Mouse (Mus musculus) right cerebral cortex, postnatal 14 days (tissue): ENCODE results near the gene Fntb.

Experiments used
- DNase-seq: peaks from one replicate; pipeline ENCODE4 v3.0.0; 2022

Fntb gene

DNA sequence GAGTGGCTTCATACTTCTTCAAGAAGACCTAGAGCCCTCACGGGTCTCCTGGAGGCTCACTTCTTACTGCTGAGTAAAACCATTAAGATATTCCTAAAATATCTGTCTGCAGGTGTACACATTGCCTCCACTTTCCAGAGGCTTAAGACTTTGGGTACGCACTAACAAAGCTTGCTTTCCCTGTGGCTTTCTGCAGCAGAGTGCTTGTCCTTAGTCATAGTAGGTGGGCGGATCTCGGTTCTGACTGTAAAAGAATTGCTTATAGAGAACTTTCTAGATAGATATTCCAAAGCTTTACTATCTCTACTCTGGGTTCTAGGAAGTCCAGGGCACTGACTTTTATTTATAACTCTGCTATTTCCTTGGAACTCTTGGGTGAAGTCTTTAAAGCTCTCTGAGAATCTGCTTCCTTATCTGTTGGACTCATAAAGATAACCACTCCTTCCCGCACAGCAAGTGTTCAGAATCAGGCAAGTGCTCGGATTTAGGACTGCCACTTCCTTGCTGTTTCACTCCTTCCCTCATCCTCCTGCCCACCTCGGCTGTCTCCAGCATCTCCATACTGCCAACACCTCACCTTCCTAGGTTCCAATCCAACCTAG, 31.6 kb downstream of the Fntb start:
- no peak for DNase-seq

DNA sequence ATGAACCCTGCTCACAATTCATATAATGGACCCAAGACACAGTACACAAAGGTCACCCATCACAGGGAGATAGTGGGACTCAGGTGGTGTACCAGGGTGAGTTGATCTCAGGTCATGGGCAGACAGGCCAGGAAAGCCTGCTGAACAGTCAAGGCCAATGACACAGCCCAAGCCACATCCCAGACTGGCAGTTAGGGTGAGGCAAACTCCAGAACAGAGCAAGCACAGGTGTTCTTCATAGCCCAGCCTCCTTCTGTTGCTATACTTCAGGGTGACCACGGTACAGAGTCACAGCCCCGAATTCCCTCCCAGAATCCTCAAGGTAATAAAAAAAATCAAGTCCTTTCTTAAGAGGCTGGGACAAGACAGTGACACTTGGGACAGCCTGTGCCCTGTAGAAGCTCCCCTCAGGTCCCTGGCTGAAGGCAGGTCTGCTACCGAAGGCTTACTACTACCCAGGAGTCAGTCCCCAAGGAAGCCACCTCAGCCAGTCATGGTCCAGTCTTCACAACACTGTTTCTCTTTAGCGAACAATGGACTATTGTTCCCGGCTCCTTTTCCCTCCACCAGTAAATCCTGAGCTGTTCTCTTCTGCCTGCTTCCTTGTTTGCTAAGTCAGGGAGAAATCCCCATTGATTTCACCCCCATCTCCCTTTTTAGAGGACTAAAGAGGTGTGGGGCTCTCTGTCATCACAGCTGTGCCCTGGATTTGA, 32.8 kb downstream of the Fntb start:
- DNase-seq: no peak

DNA sequence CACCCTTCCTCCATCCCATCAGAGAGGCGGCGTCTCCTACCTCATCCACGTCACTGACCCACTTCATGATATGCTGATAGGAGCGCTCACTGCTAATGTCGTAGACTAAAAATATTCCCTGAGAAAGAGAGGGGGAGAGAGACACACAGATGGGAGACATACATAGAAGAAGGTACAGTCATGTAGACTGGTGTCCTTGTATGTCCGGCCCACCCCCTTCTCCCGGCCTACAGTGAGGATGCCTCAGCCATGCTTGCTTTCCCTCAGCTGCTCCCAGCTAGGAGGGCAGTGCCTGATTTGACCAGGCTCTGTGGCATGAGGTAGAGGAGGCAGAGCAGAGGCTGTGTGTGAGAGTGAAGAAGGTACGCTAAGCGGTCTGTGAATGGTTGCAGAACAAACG, 37.6 kb downstream of the Fntb start:
- no peak for DNase-seq

DNA sequence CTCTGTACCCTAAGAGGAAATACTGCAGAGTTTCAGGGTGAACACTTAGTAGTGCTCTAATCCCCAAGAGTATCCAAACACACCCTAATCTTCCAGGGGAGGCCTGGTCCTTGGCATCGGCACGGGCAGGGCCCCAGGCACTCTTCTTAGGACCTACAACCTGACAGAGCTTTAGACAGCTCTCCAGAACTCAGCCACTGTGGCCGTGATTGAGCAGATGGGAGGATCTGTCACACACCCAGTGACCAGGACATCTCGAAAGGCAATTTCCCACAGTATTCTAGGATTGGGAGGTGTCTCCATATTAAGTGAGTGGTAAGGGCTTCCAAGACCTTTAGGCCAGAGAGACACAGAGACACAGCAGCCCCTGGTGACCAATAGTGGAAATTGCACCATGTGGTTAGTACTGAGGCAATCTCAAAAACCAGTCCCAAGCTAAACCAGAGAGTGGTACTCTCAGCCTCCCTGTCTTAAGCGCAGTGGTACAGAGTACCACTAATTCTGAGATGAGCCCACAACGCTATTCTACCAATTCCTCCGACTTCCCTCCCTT, 38.4 kb downstream of the Fntb start:
- no peak for DNase-seq

DNA sequence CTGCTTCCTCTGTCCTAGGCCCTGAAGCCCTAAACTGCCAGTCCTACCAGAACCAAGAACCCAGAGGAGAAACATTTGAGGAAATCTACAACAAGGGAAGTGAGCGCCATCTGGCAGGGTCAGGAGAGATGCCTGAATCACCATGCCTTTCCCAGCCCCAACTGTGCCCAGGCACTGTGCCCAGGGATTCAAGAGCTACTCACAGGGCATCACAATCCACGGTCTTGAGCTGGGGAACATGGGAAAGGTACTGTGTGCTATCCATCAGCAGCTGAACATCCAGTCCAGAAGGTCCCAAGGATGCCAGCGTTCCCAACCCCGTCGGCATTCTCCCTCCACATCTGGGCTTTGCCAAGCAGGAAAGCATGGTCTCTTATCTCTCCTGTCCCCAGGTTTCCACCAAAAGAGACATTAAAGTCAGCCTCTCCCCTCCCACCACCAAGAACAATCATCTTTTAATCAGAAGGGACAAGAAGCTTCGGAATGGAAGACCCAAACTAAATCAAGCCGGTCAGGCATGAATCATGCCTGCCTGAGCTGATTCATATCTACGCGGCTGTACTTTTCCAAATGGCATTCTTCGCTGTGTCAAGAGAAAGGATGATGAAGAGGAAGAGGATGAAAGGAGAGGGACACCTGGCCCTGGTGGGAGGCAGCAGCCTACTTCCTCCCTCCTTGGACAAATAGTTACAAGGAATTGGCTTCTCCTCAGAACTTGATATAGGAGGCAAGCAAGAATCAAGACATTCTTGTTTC, 39.8 kb downstream of the Fntb start:
- no peak for DNase-seq

DNA sequence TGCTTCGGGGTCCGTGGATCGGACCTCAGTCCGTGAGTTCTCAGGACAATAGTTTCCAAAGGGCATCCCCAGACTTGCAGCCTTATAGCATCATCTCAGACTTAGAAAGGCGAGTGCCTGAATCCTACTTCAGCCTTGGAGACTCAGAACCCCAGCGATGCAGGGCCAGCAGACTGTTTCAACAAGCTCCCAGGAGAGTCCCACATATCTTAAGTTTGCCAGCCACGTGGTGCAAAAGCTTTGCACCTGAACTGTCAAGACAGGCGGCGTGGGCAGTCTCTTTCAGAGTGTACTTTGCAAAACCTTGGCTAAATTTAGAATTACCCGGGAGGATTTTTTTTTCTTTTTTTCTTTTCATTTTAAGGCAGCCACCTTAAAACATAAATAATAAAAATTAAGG, 42.4 kb downstream of the Fntb start:
- no peak for DNase-seq

DNA sequence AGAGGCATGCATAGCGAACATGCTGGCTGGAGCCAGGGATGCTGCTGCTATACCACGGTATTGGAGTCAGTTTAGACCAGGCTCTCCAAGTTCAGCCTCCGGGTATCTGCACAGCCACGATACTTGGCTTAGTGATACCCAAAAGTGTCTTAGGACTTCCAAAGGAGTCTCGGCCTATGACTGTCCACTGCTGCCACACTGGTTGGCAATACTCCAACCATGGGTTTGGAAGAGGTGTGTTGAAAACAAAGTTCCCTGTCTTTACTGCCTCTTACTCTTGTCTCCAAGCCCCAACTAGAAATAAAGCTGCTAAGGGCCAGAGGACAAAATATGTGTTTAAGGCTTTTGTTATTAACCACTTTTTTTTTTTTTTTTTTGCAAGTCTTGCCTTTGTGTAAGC, 45.1 kb downstream of the Fntb start:
- DNase-seq: no peak

DNA sequence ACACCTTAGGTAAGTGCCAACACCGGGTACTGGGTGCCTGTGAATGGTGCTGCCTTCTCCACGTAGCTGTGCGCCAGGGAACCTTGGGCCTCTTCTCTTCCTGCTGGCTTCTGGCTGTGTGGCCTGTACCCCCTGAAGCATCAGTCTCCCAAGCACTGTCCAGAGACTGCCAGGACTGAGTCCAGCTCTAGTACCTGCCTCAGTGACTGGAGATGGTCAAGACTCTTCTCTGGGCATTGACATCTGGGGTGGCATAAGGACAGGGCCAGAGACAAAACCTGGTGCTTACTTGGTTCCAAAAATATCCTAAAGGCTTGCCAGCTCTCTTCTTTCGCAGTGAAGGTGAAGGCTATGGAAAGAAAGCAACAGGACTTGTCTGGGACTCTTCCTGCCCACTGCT, 45.6 kb downstream of the Fntb start:
- no peak for DNase-seq

DNA sequence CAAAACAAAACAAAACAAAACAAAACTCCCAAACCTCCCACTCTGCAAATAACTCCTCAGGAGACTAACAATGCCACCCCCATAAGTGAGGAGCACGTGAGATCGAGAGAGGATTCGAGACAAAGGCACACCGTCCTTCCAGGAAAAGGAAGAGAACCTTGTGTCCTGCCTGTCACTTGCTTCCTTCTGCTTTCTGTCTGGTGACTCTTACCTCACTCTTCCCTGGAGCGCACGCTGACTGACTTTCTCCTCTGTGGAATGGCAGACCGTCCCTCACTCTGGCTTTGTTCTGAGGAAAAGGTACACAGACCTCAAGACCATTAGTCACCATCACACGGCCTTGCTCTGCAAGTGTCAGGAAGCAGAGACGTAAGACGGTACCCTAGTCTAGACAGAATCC, 48.2 kb downstream of the Fntb start:
- DNase-seq: no peak

DNA sequence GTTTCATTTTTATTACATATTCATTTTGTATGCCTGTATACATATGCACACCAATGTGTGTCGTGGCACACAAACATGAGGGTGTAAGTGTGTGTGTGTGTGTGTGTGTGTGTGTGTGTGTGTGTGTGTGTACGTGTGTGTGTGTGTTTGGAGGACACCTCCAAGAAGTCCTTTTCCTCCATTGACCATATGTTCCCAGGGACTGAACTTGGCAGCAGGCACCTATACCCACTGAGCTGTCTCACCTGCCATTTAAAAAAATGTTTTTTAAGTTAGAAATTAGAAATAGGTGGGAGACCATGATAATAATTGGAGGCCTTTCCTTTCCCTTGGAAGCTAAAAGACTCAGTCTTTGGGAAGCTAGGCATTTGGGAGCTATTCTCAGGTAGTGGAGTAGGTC, 48.7 kb downstream of the Fntb start:
- DNase-seq: no peak

DNA sequence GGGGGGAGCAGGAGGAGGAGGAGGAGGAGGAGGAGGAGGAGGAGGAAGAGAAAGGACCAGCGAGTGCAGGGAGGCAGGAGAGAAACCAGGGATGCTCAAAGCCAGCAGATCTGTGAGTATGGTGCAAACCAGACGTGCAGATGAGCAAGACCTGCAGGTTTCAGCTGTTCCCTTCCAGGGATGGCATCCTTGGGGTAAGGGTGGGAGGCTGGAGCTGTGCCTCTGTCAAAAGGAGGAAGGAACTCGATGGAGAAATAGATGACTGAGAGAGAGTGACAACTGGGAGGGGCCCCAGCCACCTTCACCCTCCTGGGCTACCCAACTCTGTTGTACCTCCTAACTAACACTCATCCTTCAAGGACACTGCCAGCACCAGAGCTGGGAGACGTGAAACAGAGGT, 51.3 kb downstream of the Fntb start:
- no peak for DNase-seq

DNA sequence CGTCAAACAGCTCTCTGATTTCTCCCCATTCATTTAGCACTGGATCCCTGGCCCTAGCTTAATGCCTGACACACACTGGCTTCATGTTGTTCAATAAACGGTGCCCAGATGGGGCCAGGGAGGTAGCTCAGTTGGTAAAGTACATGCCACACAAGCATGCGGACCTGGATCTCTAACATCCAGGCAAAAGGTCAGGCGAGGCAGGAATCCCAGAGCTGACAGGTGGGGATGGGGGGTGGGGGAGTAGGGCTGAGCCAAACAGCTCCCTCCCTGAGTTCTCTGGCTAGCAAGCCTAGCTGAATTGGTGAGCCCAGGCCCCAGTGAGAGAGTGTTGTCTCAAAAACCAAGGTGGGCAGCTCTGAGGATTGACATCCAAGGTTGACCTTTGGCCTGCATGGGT, 51.8 kb downstream of the Fntb start:
- DNase-seq: no peak

DNA sequence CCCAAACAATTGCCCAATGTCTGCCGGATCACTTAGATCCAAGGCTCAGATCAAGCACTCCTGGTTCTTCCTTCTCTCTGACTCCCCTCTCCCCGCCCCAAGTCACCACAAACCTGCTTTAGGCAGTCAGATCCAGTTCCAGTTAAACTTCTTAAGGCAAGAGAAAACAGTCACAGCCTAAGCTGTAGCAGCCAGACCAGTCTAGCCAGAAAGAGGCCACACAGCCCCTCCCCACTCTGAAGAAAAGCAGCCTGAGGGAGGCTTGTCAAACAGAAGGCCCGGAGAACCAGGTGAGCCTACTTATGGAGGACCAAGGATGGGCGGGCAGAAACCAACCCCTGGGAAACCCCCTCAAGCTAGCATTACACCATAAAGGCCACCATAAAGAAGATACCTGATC, 52.7 kb downstream of the Fntb start:
- no peak for DNase-seq

DNA sequence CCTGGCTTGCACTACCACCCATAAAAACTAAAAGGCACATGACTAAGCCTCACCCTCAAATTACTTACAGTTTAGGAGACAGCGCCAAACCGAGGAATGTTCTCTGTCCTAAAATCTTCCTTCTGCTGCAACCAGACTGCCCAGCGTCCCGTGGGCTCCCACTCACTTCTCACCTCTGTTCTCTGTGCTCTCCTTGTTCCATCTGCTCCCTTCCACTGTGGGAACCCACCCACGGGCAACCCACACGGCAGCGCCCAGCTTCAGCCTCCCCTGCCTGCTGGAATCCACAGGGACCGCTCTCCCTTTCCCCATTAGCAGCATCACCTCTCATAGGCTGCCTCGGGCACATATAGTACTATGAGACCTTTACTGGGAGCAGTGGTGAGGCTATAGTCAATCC, 53.5 kb downstream of the Fntb start:
- DNase-seq: peak; percentile 52

DNA sequence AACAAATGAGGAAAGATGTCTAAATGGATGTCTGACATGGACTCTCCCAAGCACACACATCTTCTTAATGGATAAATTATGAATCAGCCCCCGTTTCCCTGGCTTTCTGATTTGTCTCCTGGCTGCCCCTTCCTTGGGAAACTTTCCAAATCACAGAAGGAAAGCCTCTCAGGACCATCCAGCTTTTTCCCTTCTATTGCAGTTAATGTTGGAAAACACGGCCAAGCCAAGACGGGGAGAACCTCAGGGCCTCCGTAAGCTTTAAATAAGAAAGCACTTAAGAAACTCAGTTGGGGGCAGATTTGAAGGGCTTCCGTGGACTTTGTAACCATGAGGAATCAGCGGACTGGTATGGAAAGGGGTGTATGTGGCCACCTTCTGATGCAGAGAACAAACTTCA, 54.4 kb downstream of the Fntb start:
- no peak for DNase-seq

DNA sequence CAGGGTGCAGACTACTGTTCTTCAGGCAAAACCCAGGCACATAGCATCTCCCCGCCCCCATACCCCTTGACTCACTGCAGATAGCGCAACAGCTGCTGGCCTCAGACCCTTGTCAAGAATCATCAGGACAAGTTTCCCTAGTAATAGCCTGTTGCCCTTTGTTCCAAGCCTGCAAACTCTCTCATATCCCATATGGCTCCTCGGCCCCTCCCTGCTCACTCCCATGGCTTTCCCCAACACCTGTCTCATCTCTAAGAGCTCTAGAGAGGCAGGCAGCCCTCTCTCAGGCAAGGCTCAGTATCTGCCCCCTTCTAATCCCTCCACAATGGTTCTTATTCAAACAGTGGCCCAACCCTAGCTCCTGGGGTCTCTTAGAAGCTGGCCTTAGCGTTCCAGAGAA, 55.2 kb downstream of the Fntb start:
- DNase-seq: no peak

DNA sequence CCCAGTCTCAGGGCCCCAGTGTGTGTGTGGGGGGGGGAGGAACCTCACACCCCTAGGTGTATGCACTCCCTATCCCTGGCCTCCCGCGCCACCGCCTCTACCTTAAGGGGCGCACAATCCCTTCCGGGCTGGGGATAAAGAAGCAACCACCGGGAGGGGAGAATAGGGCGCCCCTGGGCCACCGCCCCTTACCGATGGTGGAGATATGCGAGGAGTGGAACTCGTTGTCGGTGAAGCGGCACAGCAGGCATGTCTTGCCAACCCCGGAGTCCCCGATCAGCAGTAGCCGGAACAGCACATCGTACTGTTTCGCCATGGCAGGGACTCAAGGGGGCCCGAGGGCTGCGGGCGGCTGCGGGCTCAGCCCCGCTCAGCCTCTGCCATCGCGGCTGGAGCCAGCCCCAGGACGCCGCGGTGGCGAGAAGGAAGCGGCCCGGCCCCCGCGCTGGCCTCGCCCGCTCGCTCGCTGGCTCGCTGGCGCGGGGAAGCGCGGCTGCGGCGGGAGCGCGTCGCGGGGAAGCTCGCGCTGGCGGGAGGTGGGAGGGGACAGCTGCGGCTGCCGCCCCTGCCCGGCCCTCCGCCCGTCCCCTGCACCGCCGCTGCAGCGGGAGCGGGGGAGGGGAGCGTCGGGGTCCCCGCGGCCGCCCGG, 56.7 kb downstream of the Fntb start:
- peak; percentile 47 for DNase-seq

DNA sequence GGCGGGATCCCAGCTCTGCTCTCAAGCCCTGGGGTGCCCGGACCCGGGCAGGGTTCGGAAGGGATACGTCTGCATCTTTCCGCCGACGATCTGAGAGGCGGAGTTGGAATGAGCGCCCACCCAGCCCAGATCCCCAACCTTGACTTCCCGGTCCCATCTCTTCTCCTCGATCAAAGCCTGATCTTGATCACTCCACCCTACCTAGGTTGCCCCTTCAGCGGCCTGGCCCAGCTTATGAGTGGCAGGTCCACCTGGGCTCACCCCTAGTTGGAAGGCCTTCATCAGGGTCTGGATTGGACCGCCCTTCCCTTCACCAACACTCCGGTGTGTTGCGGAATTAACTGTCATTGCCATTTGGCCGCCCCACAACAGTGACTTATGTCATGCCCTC, 57.3 kb downstream of the Fntb start, which contains the start of gene Rab15:
Gene Rab15, minus strand, starts transcription at position 258 of the 391 bp plus-strand sequence.
- no peak for DNase-seq

DNA sequence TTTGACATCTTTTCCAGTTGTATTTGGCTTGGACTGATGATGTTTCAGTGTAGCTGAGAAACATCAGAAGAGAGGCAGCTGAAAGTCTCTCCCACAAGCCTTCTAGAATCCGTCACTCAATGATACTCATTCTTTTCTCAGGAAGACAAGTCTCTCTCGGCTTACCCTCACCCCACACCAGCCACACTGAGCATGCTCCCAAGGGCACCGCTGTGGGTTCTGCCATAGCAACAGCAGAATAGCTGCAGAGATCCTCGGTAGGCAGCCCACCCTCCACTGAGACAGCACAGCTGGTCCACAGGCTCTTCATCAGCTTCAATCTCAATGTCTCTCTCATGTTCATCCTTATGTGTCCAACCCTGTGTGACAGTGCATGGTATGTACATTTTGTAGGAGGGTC, 59.9 kb downstream of the Fntb start:
- no peak for DNase-seq

DNA sequence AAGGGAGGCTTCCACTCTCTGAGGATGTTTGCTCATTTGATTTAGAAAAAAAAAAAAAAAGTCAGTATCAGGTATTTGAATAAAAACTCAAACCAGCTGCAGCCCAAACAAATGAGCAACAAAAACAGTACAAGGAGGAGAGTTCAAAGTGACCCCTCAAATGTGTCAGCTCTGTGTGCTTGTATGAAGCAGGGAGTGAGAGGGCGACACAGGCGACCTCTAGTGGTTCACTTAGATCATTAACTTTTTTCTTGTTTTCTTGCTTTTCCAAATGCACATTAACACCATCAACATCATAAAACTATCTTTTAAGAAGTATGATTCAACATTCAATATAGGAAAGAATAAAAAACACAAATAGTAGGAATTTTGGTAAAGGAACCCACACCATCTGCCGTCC, 67.3 kb downstream of the Fntb start:
- DNase-seq: no peak

DNA sequence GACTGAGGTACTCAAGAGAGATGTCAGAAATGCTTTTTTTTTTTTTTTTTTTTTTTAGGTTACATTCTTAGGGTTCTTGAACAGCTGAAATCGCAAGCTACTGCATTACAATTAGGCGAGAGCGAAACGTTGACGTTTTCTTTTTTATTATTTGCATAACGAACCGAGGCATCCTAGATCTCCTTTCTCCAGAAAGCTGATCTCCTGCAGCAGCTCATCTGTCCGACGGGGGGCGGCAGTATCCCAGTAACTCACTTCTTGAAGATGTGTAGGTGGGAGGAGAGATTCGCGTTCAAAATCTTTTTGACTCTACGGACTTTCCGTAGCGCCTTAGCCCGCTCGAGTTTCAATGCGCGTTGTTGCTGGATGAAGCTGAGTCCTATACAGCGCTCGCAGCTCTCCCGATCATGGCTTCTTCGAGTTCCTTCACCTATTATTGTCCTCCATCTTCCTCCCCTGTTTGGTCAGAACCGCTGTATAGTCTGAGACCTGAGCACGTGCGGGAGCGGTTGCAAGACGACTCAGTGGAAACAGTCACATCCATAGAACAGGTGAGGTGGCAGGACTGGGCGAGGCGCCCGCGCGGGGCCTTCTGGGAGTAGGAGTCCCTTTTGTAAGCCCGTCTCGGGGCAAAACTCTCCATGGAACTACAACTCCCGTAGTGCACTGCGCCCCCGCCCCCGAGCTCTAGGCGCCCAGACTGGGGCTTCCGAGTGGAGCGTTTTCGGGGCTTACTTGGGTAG, 71.9 kb downstream of the Fntb start:
- peak; percentile 98 for DNase-seq

DNA sequence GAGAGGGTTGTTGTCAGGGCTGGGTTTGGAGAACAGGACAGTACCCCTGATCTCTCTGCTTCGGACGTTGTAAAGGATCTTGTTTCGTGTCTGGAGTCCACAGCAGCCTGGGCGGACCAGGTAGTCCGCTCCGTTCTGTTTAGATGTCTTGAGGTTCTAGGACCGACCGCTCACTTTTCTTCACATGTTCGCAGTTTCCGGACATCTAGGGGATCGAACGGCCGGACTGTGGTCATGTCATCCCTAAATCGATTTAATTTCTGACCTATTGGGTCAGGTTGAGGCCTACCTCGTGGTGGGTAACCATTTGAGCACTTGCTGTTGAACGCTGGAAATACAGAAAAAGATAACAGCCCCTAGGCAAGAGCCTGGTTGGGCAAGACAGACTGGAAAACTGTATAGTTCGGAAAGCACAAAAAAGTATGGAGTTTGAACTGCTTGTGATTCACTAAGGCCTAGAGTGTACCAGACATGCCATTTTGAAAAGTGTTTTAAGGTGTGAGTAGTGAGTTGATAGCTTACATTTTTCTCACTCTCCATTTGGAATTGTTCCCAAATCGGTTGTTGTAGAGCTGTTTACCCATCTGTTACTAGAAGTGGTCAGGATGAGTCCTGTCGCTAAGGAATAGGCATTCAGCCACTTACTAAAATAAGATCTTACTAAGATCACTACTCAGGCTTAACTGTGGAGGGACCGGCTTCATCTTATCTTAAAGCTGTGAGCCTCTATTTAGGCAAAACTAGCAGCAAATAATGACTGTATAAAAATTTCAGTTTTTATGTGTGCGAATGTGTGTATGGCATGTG, 72.7 kb downstream of the Fntb start:
- no peak for DNase-seq
